Mouse (Mus musculus): ENCODE measurements at regions not wholly inside any gene's neighbourhood (a gene's known extent, or its start where the extent isn't known, plus 50 kb on each side); places are given as distances from the start of the nearest gene placed in this dataset.

DNA sequence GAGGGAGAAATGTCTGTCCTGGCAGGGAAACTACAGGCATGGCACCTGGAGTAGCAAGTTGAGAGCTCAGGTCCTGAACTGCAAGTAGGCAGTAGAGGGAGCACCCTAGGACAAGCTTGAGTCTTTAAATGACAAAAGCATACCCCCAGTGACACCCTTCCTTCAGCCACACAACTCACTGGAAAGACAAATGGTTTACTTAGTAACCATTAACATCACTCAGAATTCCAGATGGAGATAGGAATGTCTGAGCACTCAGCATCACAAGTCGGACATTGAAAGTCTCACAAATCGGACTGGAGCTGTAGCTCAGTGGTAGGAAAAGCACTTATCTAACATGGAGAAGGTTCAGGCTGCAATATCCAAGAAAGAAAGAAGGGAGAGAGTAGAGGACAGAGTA is 106.7 kb downstream of the Srek1 start:
- Histone ChIP-seq H3K27me3 (replicated peaks; ENCODE audit: control insufficient read depth, insufficient read depth, low read length) (no peaks in the 10 kb centered on the region), H3K9ac (ENCODE audit: low read depth, low read length) (no peak overlapping the region), H3K4me2 (replicated peaks; ENCODE audit: low read depth) (no peak overlapping the region), H3K4me3 (ENCODE audit: low read depth, low read length) (no peak overlapping the region), H3K9me3 (ENCODE audit: control insufficient read depth) (no peaks in the 10 kb centered on the region), H3K27ac (ENCODE audit: low read depth, low read length) (no peak overlapping the region), H3K4me1 (replicated peaks; ENCODE audit: control insufficient read depth, insufficient read depth, low read length) (no peaks in the 10 kb centered on the region), H3K36me3 (ENCODE audit: control insufficient read depth, insufficient read depth) (no peaks in the 10 kb centered on the region)
- 76% methylated on average over 2 of the region's 2 CpGs for WGBS
- TF ChIP-seq CTCF (IDR thresholded peaks at IDR 0.05; ENCODE audit: low read depth) = no peak
- no peak for ATAC-seq

DNA sequence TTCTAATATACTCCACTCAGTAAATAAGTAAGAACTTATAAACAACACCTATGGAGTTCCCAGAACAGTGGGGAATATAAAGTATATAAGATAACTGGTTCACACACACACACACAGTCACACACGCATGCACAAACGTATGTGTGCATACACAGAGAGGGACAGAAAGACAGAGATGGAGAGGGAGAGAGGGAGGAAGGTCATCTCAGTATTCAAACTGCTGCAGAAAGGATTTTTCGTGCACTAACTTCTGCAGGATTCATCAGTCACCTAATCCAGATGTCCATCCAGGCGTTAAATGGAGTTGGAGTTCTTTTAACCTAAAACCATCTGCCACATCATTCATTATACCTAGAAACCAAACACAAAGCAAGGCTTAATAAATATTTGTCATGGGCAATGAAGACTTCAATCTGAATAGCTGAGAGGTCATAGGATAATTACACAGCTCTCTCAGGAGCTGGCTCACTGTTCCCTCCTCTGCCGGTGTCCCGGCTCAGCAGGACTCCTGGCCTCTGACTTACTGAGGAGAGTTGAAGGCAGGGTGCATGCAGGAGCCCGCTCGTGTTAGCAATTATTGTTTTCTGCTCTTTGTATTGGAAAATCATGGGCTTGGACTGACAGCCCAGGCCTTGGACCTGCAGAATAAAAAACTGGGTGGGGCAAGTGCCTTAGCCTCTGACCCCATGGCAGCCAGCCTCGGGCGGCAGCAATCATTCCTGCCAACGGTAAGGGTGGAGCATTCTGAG is 114.0 kb downstream of the Srek1 start:
- no peak for ATAC-seq
- 36% methylated on average over 11 of the region's 11 CpGs for WGBS
- no peaks in the 10 kb centered on the region for H3K4me1 ChIP-seq (replicated peaks; ENCODE audit: control insufficient read depth, insufficient read depth, low read length)
- H3K27me3 ChIP-seq (replicated peaks; ENCODE audit: control insufficient read depth, insufficient read depth, low read length) = no peaks in the 10 kb centered on the region
- H3K4me3 ChIP-seq (ENCODE audit: low read depth, low read length) = no peak overlapping the region
- H3K9ac ChIP-seq (ENCODE audit: low read depth, low read length) = no peak overlapping the region
- H3K27ac ChIP-seq (ENCODE audit: low read depth, low read length) = no peak overlapping the region
- no peaks in the 10 kb centered on the region for H3K9me3 ChIP-seq (ENCODE audit: control insufficient read depth)
- TF ChIP-seq CTCF (IDR thresholded peaks at IDR 0.05; ENCODE audit: low read depth) = no peak
- no peak overlapping the region for H3K4me2 ChIP-seq (replicated peaks; ENCODE audit: low read depth)
- H3K36me3 ChIP-seq (ENCODE audit: control insufficient read depth, insufficient read depth) = no peaks in the 10 kb centered on the region

GRCm38 (mm10) chr13:103655966-103656365 is 118.4 kb downstream of the Srek1 start:
- H3K36me3 ChIP-seq (ENCODE audit: control insufficient read depth, insufficient read depth) = no peaks in the 10 kb centered on the region
- no peak for ATAC-seq
- no peaks in the 10 kb centered on the region for H3K27me3 ChIP-seq (replicated peaks; ENCODE audit: control insufficient read depth, insufficient read depth, low read length)
- 93% methylated on average over 2 of the region's 2 CpGs for WGBS
- no peaks in the 10 kb centered on the region for H3K4me1 ChIP-seq (replicated peaks; ENCODE audit: control insufficient read depth, insufficient read depth, low read length)
- no peaks in the 10 kb centered on the region for H3K9me3 ChIP-seq (ENCODE audit: control insufficient read depth)
- H3K4me2 ChIP-seq (replicated peaks; ENCODE audit: low read depth) = no peak overlapping the region
- TF ChIP-seq CTCF (IDR thresholded peaks at IDR 0.05; ENCODE audit: low read depth) = no peak
- no peak overlapping the region for H3K27ac ChIP-seq (ENCODE audit: low read depth, low read length)
- no peak overlapping the region for H3K9ac ChIP-seq (ENCODE audit: low read depth, low read length)
- H3K4me3 ChIP-seq (ENCODE audit: low read depth, low read length) = no peak overlapping the region

GRCm38 (mm10) chr13:103653216-103653615 is 121.2 kb downstream of the Srek1 start:
- Histone ChIP-seq H3K4me3 (ENCODE audit: low read depth, low read length) (no peak overlapping the region), H3K9me3 (ENCODE audit: control insufficient read depth) (no peaks in the 10 kb centered on the region), H3K27me3 (replicated peaks; ENCODE audit: control insufficient read depth, insufficient read depth, low read length) (no peaks in the 10 kb centered on the region), H3K36me3 (ENCODE audit: control insufficient read depth, insufficient read depth) (no peaks in the 10 kb centered on the region), H3K4me1 (replicated peaks; ENCODE audit: control insufficient read depth, insufficient read depth, low read length) (no peaks in the 10 kb centered on the region), H3K4me2 (replicated peaks; ENCODE audit: low read depth) (no peak overlapping the region), H3K27ac (ENCODE audit: low read depth, low read length) (no peak overlapping the region), H3K9ac (ENCODE audit: low read depth, low read length) (no peak overlapping the region)
- 84% methylated on average over 4 of the region's 4 CpGs for WGBS
- ATAC-seq = no peak
- no peak for TF ChIP-seq CTCF (IDR thresholded peaks at IDR 0.05; ENCODE audit: low read depth)

- H3K4me1 ChIP-seq (replicated peaks; ENCODE audit: control insufficient read depth, insufficient read depth, low read length) = no peaks in the 10 kb centered on the region
- H3K9ac ChIP-seq (ENCODE audit: low read depth, low read length) = no peak overlapping the region
- H3K9me3 ChIP-seq (ENCODE audit: control insufficient read depth) = no peaks in the 10 kb centered on the region
- no peaks in the 10 kb centered on the region for H3K27me3 ChIP-seq (replicated peaks; ENCODE audit: control insufficient read depth, insufficient read depth, low read length)
- H3K36me3 ChIP-seq (ENCODE audit: control insufficient read depth, insufficient read depth) = no peaks in the 10 kb centered on the region
- WGBS = 94% methylated on average over 3 of the region's 3 CpGs
- H3K4me3 ChIP-seq (ENCODE audit: low read depth, low read length) = no peak overlapping the region
- ATAC-seq = no peak
- no peak overlapping the region for H3K4me2 ChIP-seq (replicated peaks; ENCODE audit: low read depth)
- no peak for TF ChIP-seq CTCF (IDR thresholded peaks at IDR 0.05; ENCODE audit: low read depth)
- no peak overlapping the region for H3K27ac ChIP-seq (ENCODE audit: low read depth, low read length)
These were observed 125.0 kb downstream of the Srek1 start for GRCm38 (mm10) chr13:103649383-103649782.

DNA sequence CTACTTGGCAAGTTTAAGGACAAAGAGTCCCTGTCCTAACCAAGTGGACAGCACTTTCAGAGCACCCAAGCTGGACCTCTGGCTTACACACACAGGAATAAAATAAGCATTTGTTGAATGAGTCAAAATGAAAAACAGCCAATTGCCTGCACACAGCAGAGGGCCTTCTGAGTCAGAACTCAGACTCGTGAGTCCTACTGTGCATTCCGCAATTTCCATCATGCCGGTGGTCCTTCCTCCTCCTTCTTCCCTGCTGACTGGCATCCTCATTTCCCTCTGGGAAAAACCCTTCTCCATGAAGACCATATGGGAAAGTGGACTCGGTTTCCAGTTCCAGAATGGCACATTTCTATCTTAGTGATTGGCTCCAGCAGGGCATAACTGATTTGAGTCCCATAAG is 126.4 kb downstream of the Srek1 start:
- no peak overlapping the region for H3K27ac ChIP-seq (ENCODE audit: low read depth, low read length)
- H3K36me3 ChIP-seq (ENCODE audit: control insufficient read depth, insufficient read depth) = no peaks in the 10 kb centered on the region
- no peak for TF ChIP-seq CTCF (IDR thresholded peaks at IDR 0.05; ENCODE audit: low read depth)
- no peak overlapping the region for H3K9ac ChIP-seq (ENCODE audit: low read depth, low read length)
- no peak for ATAC-seq
- H3K4me1 ChIP-seq (replicated peaks; ENCODE audit: control insufficient read depth, insufficient read depth, low read length) = no peaks in the 10 kb centered on the region
- H3K4me3 ChIP-seq (ENCODE audit: low read depth, low read length) = no peak overlapping the region
- WGBS = 78% methylated on average over 4 of the region's 4 CpGs
- H3K9me3 ChIP-seq (ENCODE audit: control insufficient read depth) = no peaks in the 10 kb centered on the region
- H3K4me2 ChIP-seq (replicated peaks; ENCODE audit: low read depth) = no peak overlapping the region
- H3K27me3 ChIP-seq (replicated peaks; ENCODE audit: control insufficient read depth, insufficient read depth, low read length) = no peaks in the 10 kb centered on the region

Data from intestine, postnatal 0 days (tissue).